Comparison of ENCODE assay signal across 8 mouse cellular contexts in genomic region chr3:121428230-121428629, GRCm38 (mm10). TPM values are rescaled to one million over a fixed set of nuclear protein-coding genes. Genes with fewer than 3 reads are reported as not detected.
DNase-seq lines count a peak whose midpoint lies in the region; ATAC-seq and TF ChIP-seq lines count a peak whose summit lies in the region.

No protein-coding gene starts in this region.

- WGBS in embryonic facial prominence, embryonic 14.5 days = 6% methylated on average over 8 of the region's 8 CpGs
- 7% methylated on average over 8 of the region's 8 CpGs for WGBS in hindbrain, embryonic 14.5 days
- WGBS in liver, embryonic 14.5 days (ENCODE audit: insufficient replicate concordance) = 11% methylated on average over 8 of the region's 8 CpGs

- no peak for TF ChIP-seq EP300 in liver, embryonic 14.5 days (IDR thresholded peaks at IDR 0.05; ENCODE audit: low read depth)

- no peak for ATAC-seq in embryonic facial prominence, embryonic 14.5 days (ENCODE audit: low read depth)
- ATAC-seq in hindbrain, embryonic 14.5 days (ENCODE audit: low FRiP score) = no peak
- no peak for ATAC-seq in liver, embryonic 14.5 days (ENCODE audit: insufficient read depth)
- no peak for ATAC-seq in megakaryocyte progenitor cell, adult 5-6 weeks (replicated peaks; ENCODE audit: poor library complexity)

- H3K4me2 ChIP-seq in embryonic facial prominence, embryonic 14.5 days (ENCODE audit: low read depth, low read length) = peak overlapping the region; percentile 93
- H3K4me2 ChIP-seq in hindbrain, embryonic 14.5 days (replicated peaks) = peak overlapping the region; percentile 72
- peak overlapping the region; percentile 94 for H3K4me2 ChIP-seq in liver, embryonic 14.5 days (ENCODE audit: low read depth)

- peak overlapping the region; percentile 70 for H3K4me3 ChIP-seq in embryonic facial prominence, embryonic 14.5 days (ENCODE audit: low read depth, low read length)
- peak overlapping the region; percentile 91 for H3K4me3 ChIP-seq in hindbrain, embryonic 14.5 days (replicated peaks; ENCODE audit: low read length)
- peak overlapping the region; percentile 22 to 77 for H3K4me3 ChIP-seq in liver, embryonic 14.5 days (ENCODE audit: insufficient read depth in 1 of 2, low read depth in 2 of 2, low read length in 2 of 2)

- DNase-seq in retina, postnatal 1 day = peak; percentile 31
- DNase-seq in retina, embryonic 14.5 days (ENCODE audit: low spot score) = no peak
- DNase-seq in embryonic facial prominence, embryonic 14.5 days (ENCODE audit: low spot score) = no peak
- no peak for DNase-seq in hindbrain, embryonic 14.5 days (ENCODE audit: low spot score)
- DNase-seq in liver, embryonic 14.5 days (ENCODE audit: low read depth in 3 of 3, low spot score in 3 of 3) = no peak
- no peak for DNase-seq in embryo, embryonic 9.5 days (ENCODE audit: extremely low spot score)
- DNase-seq in thymus, postnatal 10 days (ENCODE audit: low spot score in 2 of 2) = no peak

- peak overlapping the region; percentile 98 for H3K9ac ChIP-seq in embryonic facial prominence, embryonic 14.5 days (ENCODE audit: low read depth, low read length)
- H3K9ac ChIP-seq in hindbrain, embryonic 14.5 days = peak overlapping the region; percentile 98
- peak overlapping the region; percentile 41 for H3K9ac ChIP-seq in liver, embryonic 14.5 days (replicated peaks)

- TF ChIP-seq CTCF in liver, embryonic 14.5 days (IDR thresholded peaks at IDR 0.05; ENCODE audit: low read depth) = no peak

- 0 out of 2 replicates have a peak, but pooled peaks cover 4% of the 10 kb centered on the region for H3K27me3 ChIP-seq in embryonic facial prominence, embryonic 14.5 days (replicated peaks; ENCODE audit: control insufficient read depth, insufficient read depth, low read length)
- no peaks in the 10 kb centered on the region for H3K27me3 ChIP-seq in hindbrain, embryonic 14.5 days (ENCODE audit: control insufficient read depth, insufficient read depth, low read length)
- H3K27me3 ChIP-seq in liver, embryonic 14.5 days (ENCODE audit: control insufficient read depth, insufficient read depth, low read length) = peaks cover 3% of the 10 kb centered on the region; the same call in 1 of the 2 replicates

- H3K4me1 ChIP-seq in embryonic facial prominence, embryonic 14.5 days (ENCODE audit: control insufficient read depth, insufficient read depth, low read length) = peaks cover 45% of the 10 kb centered on the region
- H3K4me1 ChIP-seq in hindbrain, embryonic 14.5 days (replicated peaks; ENCODE audit: control insufficient read depth, insufficient read depth, low read length) = peaks cover 38% of the 10 kb centered on the region
- peaks cover 13 to 20% of the 10 kb centered on the region in 2 experiments for H3K4me1 ChIP-seq in liver, embryonic 14.5 days (replicated peaks; ENCODE audit: control insufficient read depth in 2 of 2, insufficient read depth in 2 of 2, low read length in 1 of 2)

- peak overlapping the region; percentile 99 for H3K27ac ChIP-seq in embryonic facial prominence, embryonic 14.5 days (replicated peaks; ENCODE audit: low read depth, low read length)
- H3K27ac ChIP-seq in hindbrain, embryonic 14.5 days = peak overlapping the region; percentile 95
- no peak overlapping the region for H3K27ac ChIP-seq in liver, embryonic 14.5 days

- H3K36me3 ChIP-seq in embryonic facial prominence, embryonic 14.5 days (ENCODE audit: control insufficient read depth, insufficient read depth, low read length) = no peaks in the 10 kb centered on the region
- H3K36me3 ChIP-seq in hindbrain, embryonic 14.5 days (replicated peaks; ENCODE audit: control insufficient read depth, insufficient read depth) = no peaks in the 10 kb centered on the region
- H3K36me3 ChIP-seq in liver, embryonic 14.5 days (replicated peaks; ENCODE audit: control insufficient read depth, insufficient read depth, low read depth) = no peaks in the 10 kb centered on the region

- H3K9me3 ChIP-seq in embryonic facial prominence, embryonic 14.5 days (ENCODE audit: control insufficient read depth, low read length) = no peaks in the 10 kb centered on the region
- no peaks in the 10 kb centered on the region for H3K9me3 ChIP-seq in hindbrain, embryonic 14.5 days (ENCODE audit: control insufficient read depth, low read length)
- no peaks in the 10 kb centered on the region for H3K9me3 ChIP-seq in liver, embryonic 14.5 days (ENCODE audit: control insufficient read depth, low read length)

RNA-seq across cellular contexts. Expression of gene Cnn3, which starts 1.9 kb away (rescaled TPM):
- polyA plus RNA-seq in embryonic facial prominence, embryonic 14.5 days (2014; fragmentation: Nextera tagmentation; extraction: Ambion mirVana) = 870 and 944 TPM in 2 replicates
- polyA plus RNA-seq in hindbrain, embryonic 14.5 days (2014; fragmentation: Nextera tagmentation; extraction: Ambion mirVana) = 436 and 444 TPM in 2 replicates
- 52.9 and 62.7 TPM in 2 replicates for polyA plus RNA-seq in liver, embryonic 14.5 days (2012; rRNA removed)
- 82.7 and 90.1 TPM in 2 replicates for polyA plus RNA-seq in liver, embryonic 14.5 days (2014; fragmentation: Nextera tagmentation; extraction: Ambion mirVana)
- total RNA-seq in megakaryocyte progenitor cell, adult 5-6 weeks (2015) = 38.8 and 43.0 TPM in 2 replicates
- 21.2 and 28.5 TPM in 2 replicates for total RNA-seq in megakaryocyte progenitor cell, adult 5-6 weeks (2017)

Comparison
In these comparisons a context has a peak if more than half of its experiments do, and no peak if none do; other contexts are left out.
1. H3K9ac ChIP-seq: peak in every context shown above with its lines; median percentile 98 in embryonic facial prominence, embryonic 14.5 days; 98 in hindbrain, embryonic 14.5 days; 41 in liver, embryonic 14.5 days.